Mouse (Mus musculus) heart, postnatal 25 days (tissue): ENCODE measurements around the gene Vmn1r85. TPM values are rescaled to one million over a fixed set of nuclear protein-coding genes. Genes with fewer than 3 reads are reported as not detected.

ENCODE experiments used
- DNase-seq: peaks from one replicate; pipeline ENCODE4 v3.0.0; 2022; ENCODE audit warnings: low spot score
- intact Hi-C: fragments of 180-260 bp; cut with DNase I; formaldehyde crosslinking; loops from one replicate; pipeline ENCODE4 v1.15.1; 2025
- total RNA-seq, 2 experiments: library from RNA; stranded (reverse); gene quantifications; 2 replicates each; pipeline ENCODE4 v1.2.3; 2021

Gene Vmn1r85
- total RNA-seq, 2 experiments from 2014 or later: not detected

DNA sequence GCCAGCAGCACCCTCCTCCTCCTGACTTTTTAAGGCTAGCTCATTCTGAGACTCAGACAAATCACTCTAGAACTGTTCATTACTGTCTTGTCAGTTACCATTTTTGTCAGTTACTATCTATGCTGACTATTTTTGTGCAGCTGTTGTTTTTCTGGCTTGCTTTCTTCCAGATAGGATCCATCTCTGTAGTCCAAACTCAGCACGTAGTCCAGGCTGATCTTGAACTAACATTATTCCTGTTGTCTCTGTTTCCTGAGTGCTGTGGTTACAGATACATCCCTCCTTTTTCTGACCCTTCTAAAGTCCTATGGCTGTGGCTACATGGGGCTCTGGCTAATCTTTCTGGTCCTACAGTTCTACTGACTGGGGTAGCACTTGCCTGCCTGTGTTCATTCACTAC, 55.8 kb downstream of the Vmn1r85 start:
- intact Hi-C loops: loop anchor here (10.0 kb wide), 1 partner anchor 564 kb away; the partner anchor contains the start of gene Zfp606
- DNase-seq: no peak

DNA sequence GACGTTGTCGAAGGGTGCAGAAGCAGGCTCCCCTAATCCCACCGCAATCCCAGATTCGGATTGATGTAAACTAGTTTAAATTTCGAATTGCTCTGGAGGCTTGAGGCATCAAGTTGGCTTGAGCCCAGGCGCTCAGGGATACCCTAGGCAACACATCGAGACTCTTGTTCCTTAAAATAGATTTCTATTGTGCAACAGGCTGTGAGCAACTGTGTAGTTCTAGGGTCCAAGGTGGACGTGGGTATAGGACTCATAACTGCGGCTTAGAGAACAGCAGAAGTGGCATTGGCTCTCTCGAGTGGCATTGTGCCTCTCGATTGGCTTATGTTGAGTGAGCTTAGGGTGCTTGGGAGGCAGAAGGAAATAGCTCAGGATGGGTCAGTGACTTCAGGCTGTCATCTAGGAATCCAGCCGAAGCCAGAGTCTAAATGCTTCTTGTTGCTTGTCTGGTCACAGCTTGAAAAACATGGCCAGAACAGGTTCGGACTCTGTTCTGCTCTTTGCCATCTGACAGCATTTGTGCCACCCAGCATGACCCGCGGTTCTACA, 56.3 kb downstream of the Vmn1r85 start:
- intact Hi-C loops: loop anchor here (10.0 kb wide), 1 partner anchor 564 kb away; the partner anchor contains the start of gene Zfp606
- DNase-seq: no peak

DNA sequence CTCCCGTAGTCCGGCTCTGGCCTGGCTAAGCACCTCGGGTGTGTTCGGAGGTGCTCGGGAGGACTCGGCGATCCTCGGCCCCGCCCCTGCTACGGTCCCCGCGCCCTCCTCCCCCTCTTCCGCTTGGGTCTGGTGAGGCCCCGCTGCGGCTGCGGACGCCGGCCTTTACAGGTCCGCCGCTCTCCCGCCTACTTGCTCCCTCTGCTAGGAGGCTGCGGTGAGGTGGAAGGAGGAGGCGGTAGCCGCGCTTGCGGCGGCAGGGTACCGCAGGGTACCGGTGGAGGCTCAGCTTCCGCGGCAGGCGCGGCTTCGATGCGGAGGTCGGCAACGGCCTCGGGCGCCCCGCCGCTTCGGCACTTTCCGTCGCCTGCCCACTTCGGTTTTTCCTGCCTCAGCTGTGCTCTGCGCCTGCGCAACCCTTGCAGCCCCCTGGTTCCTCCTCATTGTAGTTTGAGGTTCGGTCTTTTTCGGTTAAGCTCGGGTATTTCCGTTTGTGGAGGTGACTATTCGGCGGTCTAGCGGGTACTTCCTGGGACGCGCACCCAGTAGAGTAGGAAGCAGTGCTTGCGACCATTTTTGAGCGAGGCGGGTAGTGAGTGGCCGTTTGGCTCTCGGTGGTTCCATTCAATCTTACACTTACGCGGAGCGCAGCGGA, 56.9 kb downstream of the Vmn1r85 start, which contains the start of gene Ube2m:
Gene Ube2m, minus strand, starts transcription at position 375 of the 655 bp plus-strand sequence.
- intact Hi-C loops: loop anchor here (10.0 kb wide), 1 partner anchor 563 kb away; the partner anchor contains the start of gene Zfp606
- DNase-seq: peak; percentile 95

DNA sequence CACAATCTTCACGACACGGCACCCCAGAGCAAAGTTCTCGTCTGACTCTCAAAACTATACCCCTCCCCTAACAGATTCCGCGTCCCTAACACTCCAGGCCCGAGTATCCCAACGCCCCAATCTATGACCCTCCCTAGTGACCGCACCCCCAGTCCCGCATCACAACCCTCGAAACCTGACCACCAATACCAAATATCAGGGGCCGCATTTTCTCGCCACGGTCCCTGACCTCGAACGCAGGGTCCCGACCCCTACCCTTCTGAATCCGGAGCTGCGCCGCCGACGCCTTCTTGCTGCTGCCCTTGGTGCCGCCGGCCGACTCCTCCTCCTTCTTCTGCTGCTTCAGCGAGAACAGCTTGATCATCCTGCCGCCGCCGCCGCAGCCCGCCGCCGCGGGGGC, 57.6 kb downstream of the Vmn1r85 start:
- intact Hi-C loops: loop anchor here (10.0 kb wide), 1 partner anchor 563 kb away; the partner anchor contains the start of gene Zfp606
- no peak for DNase-seq

DNA sequence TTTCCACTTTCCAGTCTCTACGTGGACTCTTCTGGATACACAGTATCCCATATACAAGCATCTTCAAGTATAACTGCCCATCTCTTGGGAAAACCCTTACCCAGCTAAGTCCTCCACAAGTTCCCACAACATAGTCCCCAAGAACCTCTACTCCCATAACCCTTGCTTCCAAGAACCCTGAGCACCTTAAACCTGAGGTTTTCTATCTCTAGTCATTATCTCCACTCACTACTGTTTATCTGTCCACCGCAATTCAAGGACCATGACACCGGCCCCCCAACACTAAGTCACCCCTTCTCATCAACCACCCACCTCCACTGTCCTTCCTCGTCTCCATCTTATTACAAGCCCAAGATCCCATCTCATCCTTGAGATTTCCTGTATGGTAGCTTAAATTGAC, 58.2 kb downstream of the Vmn1r85 start:
- intact Hi-C loops: loop anchor here (10.0 kb wide), 1 partner anchor 562 kb away; the partner anchor contains the start of gene Zfp606
- no peak for DNase-seq

DNA sequence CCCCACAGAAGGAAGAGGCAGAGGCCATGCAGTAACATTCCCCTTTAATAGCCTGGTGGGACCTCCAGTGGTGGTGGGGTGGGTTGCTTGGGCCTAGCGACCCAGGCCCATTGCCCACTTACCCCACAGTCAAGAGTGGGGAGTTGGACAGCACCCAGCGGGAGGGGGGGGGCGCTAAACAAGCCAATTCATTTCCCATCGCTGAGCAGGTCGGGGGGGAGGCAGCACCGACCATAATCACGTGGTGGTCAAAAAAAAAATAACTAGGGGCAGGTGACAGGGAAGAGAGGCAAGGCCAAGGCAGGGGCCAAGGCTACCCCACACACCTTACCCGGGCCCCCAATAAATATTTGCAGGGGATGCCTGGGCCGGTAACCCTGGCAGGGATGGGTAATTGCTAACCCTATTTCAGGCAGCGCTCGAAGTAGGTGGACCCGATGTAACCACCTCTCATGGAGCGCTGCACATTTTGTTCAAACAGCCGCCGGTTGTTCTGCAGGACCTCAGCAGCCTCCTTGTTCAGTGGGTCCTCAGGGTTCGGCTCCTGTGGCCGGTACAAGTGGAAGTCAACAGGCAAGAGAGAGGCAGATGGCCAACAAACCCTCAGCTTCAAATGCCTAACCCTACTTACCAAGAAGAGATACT, 59.6 kb downstream of the Vmn1r85 start:
- DNase-seq: no peak
- intact Hi-C loops: loop anchor here (2.0 to 10.0 kb wide), 2 partner anchors 19 to 561 kb away; partner anchors contain the start of genes Mzf1 and Zfp606

DNA sequence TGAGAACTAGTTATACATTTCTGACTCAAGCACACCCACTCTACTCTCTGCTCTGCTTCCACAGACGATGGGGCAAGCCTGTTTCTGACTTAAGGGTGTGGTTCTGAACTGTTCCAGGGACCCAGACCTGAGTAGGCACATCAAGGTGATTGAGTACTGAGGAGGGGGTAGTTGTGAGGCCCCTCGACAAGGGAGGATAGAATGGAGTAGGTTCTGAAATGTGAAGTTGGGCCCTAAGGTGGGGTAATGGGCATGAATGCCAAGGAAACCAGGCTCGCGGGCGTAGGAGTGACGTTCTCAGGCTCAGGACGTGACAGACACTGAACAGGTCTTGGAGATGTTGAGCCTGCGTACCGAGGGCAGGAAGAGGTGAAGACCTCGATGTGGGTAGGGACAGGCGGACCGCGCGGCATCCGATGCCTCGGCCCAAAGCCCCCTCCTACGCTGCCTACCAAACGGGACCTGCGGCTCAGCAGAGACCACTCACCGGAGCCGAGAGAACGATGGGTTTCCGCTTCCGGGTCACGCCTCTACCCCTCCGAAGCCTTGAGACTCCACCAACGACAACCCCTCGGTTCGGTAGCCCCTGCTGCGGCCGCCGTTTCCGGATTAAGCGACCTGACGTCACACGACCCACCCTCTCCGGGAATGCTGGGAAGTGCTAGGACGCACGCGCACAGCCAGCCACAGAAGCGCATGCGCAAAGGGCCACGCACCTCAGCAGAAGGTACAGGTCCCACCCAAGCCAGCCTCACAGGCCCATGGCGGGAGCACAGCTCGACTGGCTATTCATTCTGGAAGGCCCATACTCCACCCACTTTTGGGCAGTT, 60.6 kb downstream of the Vmn1r85 start, which contains the start of gene Chmp2a:
Gene Chmp2a, minus strand, starts transcription at position 660 of the 830 bp plus-strand sequence.
- intact Hi-C loops: loop anchor here (2.0 to 10.0 kb wide), 2 partner anchors 20 to 560 kb away; partner anchors contain the start of genes Mzf1 and Zfp606
- peak; percentile 95 for DNase-seq

DNA sequence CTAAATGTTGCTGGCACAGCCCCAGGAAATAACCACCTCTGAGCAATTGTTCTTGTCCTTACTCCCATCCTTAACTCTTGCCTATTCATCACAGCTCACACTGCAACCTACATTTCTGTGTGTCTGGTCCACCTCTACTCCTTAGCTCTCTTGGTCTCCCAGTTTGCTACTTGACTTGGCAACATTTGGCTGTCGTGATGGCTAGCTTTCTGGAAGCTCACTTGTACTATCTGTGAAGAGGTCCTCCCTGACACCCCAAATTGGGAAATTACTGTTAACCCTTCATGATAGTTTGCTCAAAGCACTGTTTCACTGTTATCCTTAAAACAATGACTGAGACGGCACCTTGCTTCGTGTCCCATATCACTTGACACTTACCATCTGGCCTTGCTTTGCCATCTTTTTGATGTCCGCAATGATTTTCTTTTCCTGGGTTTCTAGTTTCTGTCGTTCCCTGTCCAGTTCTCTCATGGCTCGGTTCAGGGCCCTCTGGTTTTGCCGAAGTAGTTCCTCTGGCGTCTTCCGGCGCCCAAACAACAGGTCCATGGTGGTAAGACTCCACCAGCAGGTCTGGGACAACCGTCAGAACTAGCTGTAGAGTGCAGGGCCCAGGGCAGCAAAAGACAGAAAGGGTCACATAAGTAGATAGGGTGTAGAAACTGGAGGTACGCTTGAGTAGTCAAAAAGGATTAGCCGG, 61.4 kb downstream of the Vmn1r85 start:
- intact Hi-C loops: loop anchor here (2.0 to 10.0 kb wide), 2 partner anchors 21 to 559 kb away; partner anchors contain the start of genes Mzf1 and Zfp606

More for the DNA sequence above, 61.4 kb downstream of the Vmn1r85 start:
- no peak for DNase-seq

Other genes with a start within 250 kb of the Vmn1r85 start
- gene Zfp128, start 214.0 kb downstream of the Vmn1r85 start, total RNA-seq: 1 to 10 TPM; 3.2 to 4.0 TPM
- gene Zscan22, start 197.4 kb downstream of the Vmn1r85 start, total RNA-seq: 1 to 10 TPM; 5.2 to 6.2 TPM
- gene Rps5, start 172.9 kb downstream of the Vmn1r85 start, total RNA-seq: 100 to 1,000 TPM; 507 to 542 TPM
- gene Rnf225, start 167.8 kb downstream of the Vmn1r85 start, total RNA-seq: under 1 TPM; 0.21 to 0.22 TPM
- 1 to 10 TPM; 3.2 to 4.6 TPM for gene Zfp324, start 129.3 kb downstream of the Vmn1r85 start, total RNA-seq
- 1 to 10 TPM; 2.5 to 3.0 TPM for gene Zfp446, start 117.3 kb downstream of the Vmn1r85 start, total RNA-seq
- not detected for gene Slc27a5, start 97.0 kb downstream of the Vmn1r85 start, total RNA-seq
- gene Trim28, start 96.1 kb downstream of the Vmn1r85 start, total RNA-seq: 10 to 100 TPM; 86.8 to 96.2 TPM
- gene Zbtb45, start 85.1 kb downstream of the Vmn1r85 start, total RNA-seq: 10 to 100 TPM in 1 of 2 experiments, 1 to 10 TPM in 1; 7.3 to 10.9 TPM
- 100 to 1,000 TPM; 120 to 122 TPM for gene Chmp2a, start 60.4 kb downstream of the Vmn1r85 start, total RNA-seq
- 100 to 1,000 TPM; 190 to 199 TPM for gene Ube2m, start 56.9 kb downstream of the Vmn1r85 start, total RNA-seq
- gene Mzf1, start 40.4 kb downstream of the Vmn1r85 start, total RNA-seq: under 1 TPM; 0.39 to 0.48 TPM
- not detected for gene Vmn1r86, start 24.7 kb upstream of the Vmn1r85 start, total RNA-seq
- gene Vmn1r87, start 45.0 kb upstream of the Vmn1r85 start, total RNA-seq: not detected
- gene Vmn1r88, start 64.4 kb upstream of the Vmn1r85 start, total RNA-seq: under 1 TPM; 0.03 to 0.05 TPM
- gene Vmn1r89, start 117.8 kb upstream of the Vmn1r85 start, total RNA-seq: not detected
- 1 to 10 TPM; 3.9 to 4.0 TPM for gene Lig1, start 182.1 kb upstream of the Vmn1r85 start, total RNA-seq
- gene Zswim9, start 183.5 kb upstream of the Vmn1r85 start, total RNA-seq: 1 to 10 TPM; 7.6 to 7.8 TPM
- under 1 TPM in 1 of 2 experiments, not detected in 1; 0.10 TPM for gene Pla2g4c, start 229.5 kb upstream of the Vmn1r85 start, total RNA-seq